Mouse (Mus musculus): ENCODE measurements at regions not wholly inside any gene's neighbourhood (a gene's known extent, or its start where the extent isn't known, plus 50 kb on each side); places are given as distances from the start of the nearest gene placed in this dataset.

DNA sequence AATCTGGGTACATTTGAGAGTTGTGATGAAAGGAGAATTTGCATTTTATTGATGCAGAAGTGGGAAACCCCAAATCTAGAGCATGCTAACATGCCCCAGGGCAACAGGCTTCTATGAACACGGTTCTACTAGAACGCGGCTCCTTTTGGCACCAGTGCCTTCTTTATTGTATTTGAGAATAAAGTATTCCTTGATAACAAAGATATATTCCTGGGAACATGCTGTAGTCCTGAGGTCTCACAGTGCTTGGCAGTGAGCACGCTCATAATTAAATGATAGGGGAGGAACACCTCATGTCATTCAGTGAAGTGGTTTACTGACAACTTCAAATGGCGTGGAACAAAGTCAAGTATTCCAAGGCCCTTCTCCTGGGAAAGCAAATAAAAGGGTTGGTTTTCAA, 212.1 kb upstream of the Osr1 start:
- H3K36me3 ChIP-seq (ENCODE audit: insufficient read depth, low read length): no peaks in the 10 kb centered on the region
- no peak for TF ChIP-seq CTCF (IDR thresholded peaks at IDR 0.05)
- no peak overlapping the region for H3K27ac ChIP-seq (ENCODE audit: low read depth, low read length)
- ATAC-seq (ENCODE audit: low FRiP score): no peak
- no peaks in the 10 kb centered on the region for H3K9me3 ChIP-seq (ENCODE audit: low read length)
- WGBS: 73% methylated on average over 5 of the region's 5 CpGs
- H3K9ac ChIP-seq (replicated peaks; ENCODE audit: low read length, poor library complexity, severe bottlenecking): no peak overlapping the region
- no peaks in the 10 kb centered on the region for H3K27me3 ChIP-seq (ENCODE audit: insufficient read depth, low read length)
- no peak overlapping the region for H3K4me2 ChIP-seq (ENCODE audit: low read depth, low read length, poor library complexity, severe bottlenecking)
- no peak for DNase-seq (ENCODE audit: low spot score)
- no peak overlapping the region for H3K4me3 ChIP-seq (ENCODE audit: low read depth, low read length)
- no peaks in the 10 kb centered on the region for H3K4me1 ChIP-seq (ENCODE audit: insufficient read depth, low read length)

DNA sequence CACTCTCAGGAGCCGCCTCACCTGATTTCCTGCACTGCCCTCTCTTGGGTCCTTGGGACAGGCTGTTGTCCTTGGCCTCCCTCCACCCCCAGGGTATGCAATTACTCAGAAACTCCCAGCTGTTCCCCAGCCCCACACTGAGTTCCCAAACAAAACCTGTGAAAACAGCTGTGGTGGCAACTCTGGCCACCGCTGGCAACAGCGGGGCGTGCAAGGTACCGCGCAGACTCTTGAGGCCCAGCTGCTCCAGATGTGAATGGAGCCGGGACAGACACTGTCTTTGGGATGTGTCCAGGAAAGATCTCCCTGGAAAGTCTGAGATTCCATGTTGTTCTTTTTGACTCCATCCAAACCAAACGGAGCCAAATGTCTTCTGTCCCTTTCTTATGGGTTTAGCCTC, 211.0 kb upstream of the Osr1 start:
- no peak overlapping the region for H3K9ac ChIP-seq (replicated peaks; ENCODE audit: low read length, poor library complexity, severe bottlenecking)
- ATAC-seq (ENCODE audit: low FRiP score) (no peak), DNase-seq (ENCODE audit: low spot score) (no peak)
- no peaks in the 10 kb centered on the region for H3K36me3 ChIP-seq (ENCODE audit: insufficient read depth, low read length)
- TF ChIP-seq CTCF (IDR thresholded peaks at IDR 0.05): no peak
- no peak overlapping the region for H3K27ac ChIP-seq (ENCODE audit: low read depth, low read length)
- no peaks in the 10 kb centered on the region for H3K9me3 ChIP-seq (ENCODE audit: low read length)
- H3K27me3 ChIP-seq (ENCODE audit: insufficient read depth, low read length): no peaks in the 10 kb centered on the region
- no peak overlapping the region for H3K4me2 ChIP-seq (ENCODE audit: low read depth, low read length, poor library complexity, severe bottlenecking)
- no peaks in the 10 kb centered on the region for H3K4me1 ChIP-seq (ENCODE audit: insufficient read depth, low read length)
- WGBS: 59% methylated on average over 8 of the region's 8 CpGs
- no peak overlapping the region for H3K4me3 ChIP-seq (ENCODE audit: low read depth, low read length)

- ATAC-seq (ENCODE audit: low FRiP score): no peak
- 73% methylated on average over 1 of the region's 1 CpGs for WGBS
- Histone ChIP-seq H3K27me3 (ENCODE audit: insufficient read depth, low read length) (no peaks in the 10 kb centered on the region), H3K4me1 (ENCODE audit: insufficient read depth, low read length) (no peaks in the 10 kb centered on the region), H3K9ac (replicated peaks; ENCODE audit: low read length, poor library complexity, severe bottlenecking) (no peak overlapping the region), H3K4me3 (ENCODE audit: low read depth, low read length) (no peak overlapping the region), H3K27ac (ENCODE audit: low read depth, low read length) (no peak overlapping the region), H3K9me3 (ENCODE audit: low read length) (no peaks in the 10 kb centered on the region), H3K36me3 (ENCODE audit: insufficient read depth, low read length) (no peaks in the 10 kb centered on the region), H3K4me2 (ENCODE audit: low read depth, low read length, poor library complexity, severe bottlenecking) (no peak overlapping the region)
- TF ChIP-seq CTCF (IDR thresholded peaks at IDR 0.05): no peak
- no peak for DNase-seq (ENCODE audit: low spot score)
These were observed 204.0 kb upstream of the Osr1 start for GRCm38 (mm10) chr12:9365931-9366330.

GRCm38 (mm10) chr12:9368682-9369081, 201.2 kb upstream of the Osr1 start:
- Histone ChIP-seq H3K9me3 (ENCODE audit: low read length) (no peaks in the 10 kb centered on the region), H3K4me1 (ENCODE audit: insufficient read depth, low read length) (no peaks in the 10 kb centered on the region), H3K27ac (ENCODE audit: low read depth, low read length) (no peak overlapping the region), H3K27me3 (ENCODE audit: insufficient read depth, low read length) (no peaks in the 10 kb centered on the region), H3K36me3 (ENCODE audit: insufficient read depth, low read length) (no peaks in the 10 kb centered on the region), H3K4me2 (ENCODE audit: low read depth, low read length, poor library complexity, severe bottlenecking) (no peak overlapping the region), H3K4me3 (ENCODE audit: low read depth, low read length) (no peak overlapping the region), H3K9ac (replicated peaks; ENCODE audit: low read length, poor library complexity, severe bottlenecking) (no peak overlapping the region)
- TF ChIP-seq CTCF (IDR thresholded peaks at IDR 0.05): no peak
- DNase-seq (ENCODE audit: low spot score): peak; percentile 8
- 90% methylated on average over 5 of the region's 5 CpGs for WGBS
- ATAC-seq (ENCODE audit: low FRiP score): no peak

DNA sequence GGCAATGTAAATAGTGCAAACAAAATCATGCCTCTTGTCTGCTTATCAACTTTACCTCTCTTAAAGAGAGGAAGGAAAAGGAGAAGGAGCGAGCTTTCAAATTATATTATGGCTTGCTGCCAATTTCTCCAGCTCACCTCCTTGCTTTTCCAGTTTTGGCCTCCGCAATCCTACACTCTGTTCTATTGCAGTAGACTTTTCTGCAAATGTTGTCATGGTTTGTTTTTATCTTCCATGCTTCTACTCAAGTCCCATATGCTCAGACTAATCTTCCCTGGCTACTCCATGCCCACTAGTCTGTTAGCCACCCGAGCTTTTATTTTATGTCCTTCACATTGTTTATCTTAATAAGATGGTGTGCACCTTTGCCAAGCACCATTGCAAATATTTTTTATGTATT, 168.0 kb upstream of the Osr1 start:
- no peak for DNase-seq (ENCODE audit: low spot score)
- H3K27ac ChIP-seq (ENCODE audit: low read depth, low read length): no peak overlapping the region
- ATAC-seq (ENCODE audit: low FRiP score): no peak
- no peak for TF ChIP-seq CTCF (IDR thresholded peaks at IDR 0.05)
- no peaks in the 10 kb centered on the region for H3K27me3 ChIP-seq (ENCODE audit: insufficient read depth, low read length)
- 84% methylated on average over 3 of the region's 3 CpGs for WGBS
- no peaks in the 10 kb centered on the region for H3K9me3 ChIP-seq (ENCODE audit: low read length)
- H3K4me3 ChIP-seq (ENCODE audit: low read depth, low read length): no peak overlapping the region
- H3K36me3 ChIP-seq (ENCODE audit: insufficient read depth, low read length): no peaks in the 10 kb centered on the region
- H3K4me1 ChIP-seq (ENCODE audit: insufficient read depth, low read length): no peaks in the 10 kb centered on the region
- no peak overlapping the region for H3K9ac ChIP-seq (replicated peaks; ENCODE audit: low read length, poor library complexity, severe bottlenecking)
- no peak overlapping the region for H3K4me2 ChIP-seq (ENCODE audit: low read depth, low read length, poor library complexity, severe bottlenecking)

DNA sequence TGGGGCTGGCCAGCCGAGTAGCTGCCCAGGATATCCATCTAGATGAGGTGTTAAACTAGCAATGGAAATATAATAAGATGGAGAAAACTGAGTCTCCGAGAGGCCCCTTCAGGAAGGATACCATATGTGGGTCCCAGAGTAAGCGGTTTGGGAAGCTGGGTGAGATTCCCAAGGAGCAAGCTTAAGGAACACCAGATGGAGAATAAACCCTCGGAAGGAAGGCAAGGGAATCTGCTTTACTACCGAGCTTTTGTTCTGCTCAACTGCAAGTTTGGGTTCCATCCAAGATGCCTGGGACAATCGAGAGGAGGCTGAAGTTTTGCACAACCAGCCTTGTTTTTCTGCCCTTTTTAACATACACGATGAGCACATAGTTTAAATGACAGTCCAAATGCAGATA, 164.9 kb upstream of the Osr1 start:
- 67% methylated on average over 7 of the region's 7 CpGs for WGBS
- H3K27me3 ChIP-seq (ENCODE audit: insufficient read depth, low read length): no peaks in the 10 kb centered on the region
- no peaks in the 10 kb centered on the region for H3K9me3 ChIP-seq (ENCODE audit: low read length)
- H3K9ac ChIP-seq (replicated peaks; ENCODE audit: low read length, poor library complexity, severe bottlenecking): no peak overlapping the region
- H3K4me1 ChIP-seq (ENCODE audit: insufficient read depth, low read length): no peaks in the 10 kb centered on the region
- H3K4me3 ChIP-seq (ENCODE audit: low read depth, low read length): no peak overlapping the region
- no peak overlapping the region for H3K27ac ChIP-seq (ENCODE audit: low read depth, low read length)
- ATAC-seq (ENCODE audit: low FRiP score) (no peak), DNase-seq (ENCODE audit: low spot score) (no peak)
- H3K36me3 ChIP-seq (ENCODE audit: insufficient read depth, low read length): no peaks in the 10 kb centered on the region
- no peak overlapping the region for H3K4me2 ChIP-seq (ENCODE audit: low read depth, low read length, poor library complexity, severe bottlenecking)
- no peak for TF ChIP-seq CTCF (IDR thresholded peaks at IDR 0.05)

DNA sequence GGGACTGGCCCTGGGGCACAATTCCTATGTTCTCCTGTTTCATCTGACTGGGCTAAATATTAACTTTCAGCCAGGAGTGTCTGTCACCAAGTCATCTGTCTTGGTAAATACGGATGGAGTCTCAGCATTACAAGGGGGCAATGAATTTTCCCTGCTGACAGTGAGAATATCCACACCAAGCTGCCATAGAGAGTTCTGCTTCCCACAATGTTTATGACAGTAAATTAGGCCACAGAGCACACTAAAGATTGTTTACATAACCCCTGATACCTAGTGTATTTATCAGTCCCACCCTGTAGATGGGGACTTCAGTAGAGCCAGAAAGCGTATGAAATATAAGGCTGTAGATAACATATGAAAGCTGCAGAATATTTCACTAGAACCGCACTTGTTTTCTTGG, 150.6 kb upstream of the Osr1 start:
- no peak for TF ChIP-seq CTCF (IDR thresholded peaks at IDR 0.05)
- H3K36me3 ChIP-seq (ENCODE audit: insufficient read depth, low read length): no peaks in the 10 kb centered on the region
- H3K4me2 ChIP-seq (ENCODE audit: low read depth, low read length, poor library complexity, severe bottlenecking): no peak overlapping the region
- no peak for ATAC-seq (ENCODE audit: low FRiP score)
- no peaks in the 10 kb centered on the region for H3K9me3 ChIP-seq (ENCODE audit: low read length)
- H3K27me3 ChIP-seq (ENCODE audit: insufficient read depth, low read length): no peaks in the 10 kb centered on the region
- WGBS: 83% methylated on average over 3 of the region's 3 CpGs
- H3K4me3 ChIP-seq (ENCODE audit: low read depth, low read length): no peak overlapping the region
- no peak overlapping the region for H3K27ac ChIP-seq (ENCODE audit: low read depth, low read length)
- H3K9ac ChIP-seq (replicated peaks; ENCODE audit: low read length, poor library complexity, severe bottlenecking): no peak overlapping the region
- no peak for DNase-seq (ENCODE audit: low spot score)
- no peaks in the 10 kb centered on the region for H3K4me1 ChIP-seq (ENCODE audit: insufficient read depth, low read length)
